Mouse (Mus musculus) left cerebral cortex, postnatal 14 days (tissue): ENCODE data around the gene Kcnc3. TPM values are rescaled to one million over a fixed set of nuclear protein-coding genes. Genes with fewer than 3 reads are reported as not detected.

Experiments used
- DNase-seq, 2 experiments: peaks; one replicate each; pipeline ENCODE4 v3.0.0; 2021 to 2022; ENCODE audit warnings: low spot score in 2 of 2, mixed read lengths in 1 of 2
- intact Hi-C: fragments of 180-260 bp; cut with DNase I; formaldehyde crosslinking; loops from one replicate; pipeline ENCODE4 v1.15.1; 2025
- total RNA-seq, 2 experiments: library from RNA; stranded (reverse); gene quantifications; 2 replicates each; pipeline ENCODE4 v1.2.3; 2021

The Kcnc3 gene
- total RNA-seq, 2 experiments from 2014 or later = 74.2 to 75.5 TPM

DNA sequence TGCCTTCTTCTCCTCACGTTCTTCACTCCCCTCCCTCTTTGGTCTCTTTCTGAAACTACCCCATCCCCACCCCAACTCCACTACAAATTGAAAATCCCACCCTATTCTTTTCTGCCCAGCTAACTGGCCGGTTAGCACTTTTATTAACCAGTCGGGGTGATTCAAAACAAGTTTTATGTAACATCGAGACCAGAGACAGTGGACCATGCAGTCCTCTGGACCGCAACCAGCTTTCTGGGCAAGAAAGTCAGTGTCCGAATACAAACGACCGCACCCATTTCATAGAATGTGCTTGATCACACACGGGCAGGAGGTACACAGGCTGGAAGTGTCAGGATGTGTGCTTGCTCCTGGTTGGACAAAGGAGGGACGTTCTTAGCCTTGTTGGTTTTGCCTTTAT is 26.0 kb upstream of the Kcnc3 start:
- intact Hi-C loops = loop anchor here (5.0 kb wide), 2 partner anchors 62 to 88 kb away; no protein-coding TSS in a partner anchor
- no peak for DNase-seq

DNA sequence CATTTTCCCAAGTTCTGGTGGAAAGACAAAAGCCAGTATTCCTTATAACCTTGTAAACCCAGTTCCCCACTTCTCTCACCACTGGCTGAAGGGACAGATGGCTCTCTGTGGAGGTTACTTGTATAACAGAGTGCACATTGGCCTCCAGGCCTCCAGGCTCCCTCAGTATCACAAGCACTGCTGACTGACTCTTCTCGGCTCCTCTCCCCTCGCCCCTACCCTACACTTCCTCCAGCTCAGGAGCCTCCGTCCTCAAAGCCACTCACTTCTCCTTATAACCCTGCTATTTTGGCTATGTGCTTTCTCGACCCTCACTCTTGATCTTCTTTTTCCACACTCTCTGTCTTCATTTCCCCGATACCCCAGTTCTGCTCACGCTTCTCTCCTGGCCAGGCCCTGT is 25.1 kb upstream of the Kcnc3 start:
- DNase-seq = no peak
- intact Hi-C loops = no loop called here

DNA sequence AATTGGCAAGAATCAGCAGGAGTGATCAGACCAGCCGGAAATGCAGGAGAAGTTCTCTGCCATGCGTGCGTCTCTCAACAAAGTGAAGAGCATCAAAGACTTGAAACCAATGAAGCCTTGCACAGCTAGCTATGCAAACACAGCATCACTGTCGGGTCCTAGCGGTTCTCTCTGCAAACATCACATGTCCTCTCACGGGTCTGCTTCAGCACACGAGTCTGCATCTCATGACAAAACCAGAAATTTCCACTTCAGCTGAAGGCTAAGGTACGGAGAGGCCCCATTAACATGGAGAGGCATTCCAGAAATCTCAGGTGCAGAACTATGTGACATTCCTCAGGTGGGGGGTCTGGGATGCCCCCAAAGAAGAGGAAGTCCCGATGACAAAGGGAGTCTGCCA is 21.7 kb upstream of the Kcnc3 start:
- intact Hi-C loops = no loop called here
- no peak for DNase-seq

DNA sequence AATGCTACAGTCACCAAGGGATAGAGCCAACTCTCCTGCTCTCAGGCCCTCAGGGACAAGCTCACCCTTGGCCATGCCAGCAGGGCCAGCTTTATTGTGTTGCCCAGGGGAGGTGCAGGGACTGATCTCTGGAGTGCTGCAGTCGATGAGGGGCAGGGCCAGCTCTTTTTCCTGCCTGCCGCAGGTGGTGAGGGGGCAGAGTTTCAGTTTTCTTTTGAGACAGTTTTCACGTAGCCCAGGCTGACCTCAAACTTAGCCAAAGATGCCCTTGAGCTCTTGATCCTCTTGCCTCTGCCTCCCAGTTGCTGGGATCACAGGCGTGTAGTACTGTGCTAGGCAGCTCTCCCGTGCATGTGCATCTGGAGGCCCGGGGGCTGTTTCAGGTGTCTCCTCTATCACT is 19.5 kb upstream of the Kcnc3 start:
- intact Hi-C loops = no loop called here
- no peak for DNase-seq

DNA sequence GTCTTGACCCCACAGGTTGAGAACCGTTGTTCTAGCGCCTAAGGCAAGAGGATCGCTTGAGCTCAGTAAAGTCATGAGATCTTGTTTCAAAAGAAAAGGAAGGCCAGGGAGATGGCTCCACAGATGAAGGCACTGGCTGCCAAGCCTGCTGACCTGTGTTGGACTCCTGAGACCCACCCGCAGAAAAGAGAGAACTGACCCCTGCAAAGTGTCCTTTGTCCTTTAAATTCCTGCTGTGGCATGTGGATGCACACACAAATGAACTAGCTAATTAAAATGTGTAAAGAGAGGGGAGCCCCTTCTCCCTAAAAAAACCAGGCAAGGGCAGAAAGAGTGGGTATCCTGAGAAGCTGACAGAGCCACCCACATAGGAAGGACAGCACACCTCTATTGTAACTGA is 18.7 kb upstream of the Kcnc3 start:
- intact Hi-C loops = no loop called here

DNA sequence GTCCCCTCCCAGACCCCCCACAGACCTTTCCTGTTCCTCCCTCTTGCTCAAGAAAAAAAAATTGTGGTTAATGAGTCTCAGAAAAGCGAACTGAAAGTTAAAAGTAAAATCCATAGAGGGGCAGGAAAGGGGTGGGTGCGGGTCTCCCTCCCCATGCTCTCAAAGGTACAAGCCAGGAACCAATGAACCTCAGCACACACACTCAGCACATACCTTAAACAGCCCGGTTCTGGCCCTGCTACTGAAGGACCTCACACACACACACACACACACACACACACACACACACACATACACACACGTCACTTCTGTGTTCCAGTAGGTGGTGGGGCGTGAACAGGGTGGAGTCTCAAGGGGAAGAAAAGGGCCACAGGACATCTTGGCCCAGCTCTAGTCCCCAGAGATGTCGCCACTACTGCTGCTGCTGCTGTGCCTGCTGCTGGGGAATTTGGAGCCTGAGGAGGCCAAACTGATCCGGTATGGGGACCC is 18.2 kb upstream of the Kcnc3 start, which contains the start of gene Napsa:
Gene Napsa (plus strand): TSS at position 168 of the 489 bp plus-strand sequence.
- intact Hi-C loops = no loop called here
- DNase-seq = no peak

More for the DNA sequence above, 18.7 kb upstream of the Kcnc3 start:
- DNase-seq = no peak

DNA sequence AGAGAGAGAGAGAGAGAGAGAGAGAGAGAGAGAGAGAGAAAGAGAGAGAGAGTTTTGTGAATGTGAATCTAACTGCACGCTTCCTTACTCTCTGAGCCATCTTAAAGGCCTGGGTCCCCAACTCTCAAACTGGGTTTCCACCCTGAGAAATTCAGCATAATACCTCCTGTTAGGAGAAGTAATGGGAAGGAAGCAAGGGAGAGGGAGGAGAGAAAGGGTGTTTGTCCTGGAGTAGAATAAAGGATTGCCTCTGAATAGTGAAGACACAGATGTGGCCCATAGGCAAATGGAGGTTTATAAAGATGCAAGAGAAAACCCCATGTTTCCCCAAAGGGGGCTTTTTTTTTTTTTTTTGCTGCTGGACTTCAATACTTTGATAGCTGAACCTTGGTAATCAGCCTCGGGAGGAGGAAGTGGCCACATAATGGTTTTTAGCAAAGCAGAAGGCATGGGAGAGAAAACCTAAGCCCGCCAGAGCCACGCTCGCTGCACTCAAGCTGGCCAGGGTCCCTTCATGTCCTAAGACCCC is 17.4 kb upstream of the Kcnc3 start:
- intact Hi-C loops = no loop called here
- DNase-seq = no peak

DNA sequence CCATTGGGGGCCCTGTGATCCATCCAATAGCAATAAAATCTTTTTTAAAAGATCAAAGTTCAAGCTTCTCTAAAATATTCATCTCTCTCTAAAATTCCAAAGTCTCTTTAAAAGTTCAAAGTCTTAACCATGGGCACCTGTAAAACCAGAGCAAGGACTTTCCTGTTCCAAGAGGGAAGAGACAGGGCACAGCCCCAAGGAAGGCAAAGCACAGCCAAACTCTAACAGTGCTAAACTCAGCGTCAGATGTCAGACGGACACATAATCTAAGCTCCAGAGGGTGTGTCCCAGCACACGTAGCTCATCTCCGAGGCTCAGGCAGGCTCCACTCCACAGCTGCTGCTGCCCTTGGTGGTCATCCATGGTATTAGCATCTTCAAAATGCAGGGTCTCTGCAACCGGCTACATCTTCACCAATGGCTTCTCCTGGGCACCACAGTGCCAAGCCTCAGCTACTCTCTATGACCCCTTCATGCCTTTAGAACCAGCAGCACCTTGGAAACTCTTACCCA is 14.1 kb upstream of the Kcnc3 start:
- intact Hi-C loops = no loop called here
- no peak for DNase-seq

DNA sequence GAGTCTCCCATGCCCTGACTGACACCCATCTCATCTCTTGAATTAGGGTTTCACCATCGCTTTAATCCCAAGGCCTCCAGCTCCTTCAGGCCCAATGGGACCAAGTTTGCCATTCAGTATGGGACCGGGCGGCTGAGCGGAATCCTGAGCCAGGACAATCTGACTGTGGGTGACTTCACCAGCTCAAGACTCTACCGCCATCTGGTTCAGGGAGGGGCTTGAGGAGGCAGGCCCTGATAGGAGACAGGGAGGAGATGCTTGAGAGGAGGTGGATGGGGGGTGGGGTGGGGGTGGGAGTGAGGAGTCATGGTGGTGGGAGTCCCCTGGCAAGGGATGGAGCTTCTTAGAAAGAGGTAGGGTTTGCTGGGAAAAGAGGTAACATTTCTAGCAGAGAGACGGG is 8.8 kb upstream of the Kcnc3 start:
- intact Hi-C loops = no loop called here
- no peak for DNase-seq

DNA sequence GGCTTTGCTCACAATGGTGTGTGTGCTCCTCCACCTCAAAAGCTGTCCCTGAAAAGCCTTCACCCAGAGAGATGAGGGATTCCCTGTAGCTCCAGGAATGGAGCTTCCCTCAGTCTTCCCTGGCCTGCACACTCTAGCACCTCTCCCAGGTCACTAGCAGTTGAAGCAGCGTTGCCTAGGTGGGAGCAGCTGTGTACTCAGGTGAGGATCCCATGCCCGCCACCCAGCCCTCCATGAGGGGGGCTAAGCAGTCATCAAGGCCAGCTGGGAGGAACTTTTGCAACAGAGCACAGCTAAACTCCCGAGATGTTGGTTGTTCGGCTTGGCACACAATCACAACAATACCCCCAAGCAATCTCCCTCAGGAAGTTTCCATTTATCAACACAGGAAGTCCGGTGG is 7.8 kb upstream of the Kcnc3 start:
- DNase-seq = no peak
- intact Hi-C loops = no loop called here

DNA sequence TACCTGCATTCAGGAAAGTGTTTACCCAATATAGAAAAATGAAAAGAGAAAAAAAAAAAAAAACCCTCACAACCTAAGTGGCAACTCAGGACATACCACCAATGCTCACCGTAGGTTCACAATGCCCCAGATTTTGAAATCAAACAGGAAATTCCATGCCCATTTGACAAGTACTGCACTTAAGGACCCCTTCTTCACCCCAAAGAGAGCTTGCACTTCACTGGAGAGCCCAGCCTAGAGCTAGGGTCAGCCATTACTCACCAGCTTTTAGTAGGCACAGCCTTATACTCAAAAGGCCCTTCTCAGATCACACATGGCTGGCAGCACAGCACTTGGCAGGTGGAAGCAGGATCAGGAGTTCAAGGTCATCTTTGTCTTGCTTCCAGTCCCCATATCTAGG is 7.3 kb upstream of the Kcnc3 start:
- intact Hi-C loops = no loop called here
- DNase-seq = no peak

DNA sequence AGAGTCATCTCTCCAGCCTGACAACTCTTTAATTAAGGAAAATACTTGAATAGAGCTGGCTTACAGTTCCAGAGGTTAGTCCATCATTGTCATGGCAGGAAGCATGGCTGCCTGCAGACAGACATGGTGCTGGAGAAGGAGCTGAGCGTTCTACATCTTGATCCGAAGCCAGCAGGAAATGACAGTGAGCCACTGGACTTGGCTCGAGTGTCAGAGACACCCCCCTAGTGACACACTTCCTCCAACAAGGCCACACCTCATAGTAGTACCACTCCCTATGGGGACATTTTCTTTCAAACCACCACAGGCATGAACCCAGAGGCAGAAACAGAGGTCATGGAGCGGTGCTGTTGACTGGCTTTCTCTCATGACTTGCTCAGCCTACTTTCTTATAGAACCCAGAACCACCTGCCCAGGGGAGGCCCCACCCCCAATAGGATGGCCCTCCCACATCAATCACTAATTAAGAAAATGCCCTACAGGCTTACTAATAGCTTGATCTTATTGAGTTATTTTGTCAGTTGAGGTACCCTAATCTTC is 6.1 kb upstream of the Kcnc3 start:
- DNase-seq = no peak
- intact Hi-C loops = no loop called here

DNA sequence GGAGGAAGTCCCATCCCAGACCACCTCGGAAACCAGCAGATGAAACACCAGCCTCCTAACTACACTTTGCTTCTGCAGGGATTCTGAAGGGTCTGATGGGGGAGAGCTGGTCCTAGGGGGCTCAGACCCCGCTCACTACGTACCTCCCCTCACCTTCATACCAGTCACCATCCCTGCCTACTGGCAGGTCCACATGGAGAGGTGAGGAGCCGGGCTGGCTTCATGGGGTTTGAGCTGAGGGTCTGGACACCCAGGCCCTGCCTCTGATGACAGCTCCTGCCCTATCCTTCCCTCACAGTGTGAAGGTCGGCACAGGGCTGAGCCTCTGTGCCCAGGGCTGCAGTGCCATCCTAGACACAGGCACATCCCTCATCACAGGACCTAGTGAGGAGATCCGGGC is 5.5 kb upstream of the Kcnc3 start:
- no peak for DNase-seq
- intact Hi-C loops = loop anchor here (5.0 kb wide), 1 partner anchor 57 kb away; no protein-coding TSS in a partner anchor

DNA sequence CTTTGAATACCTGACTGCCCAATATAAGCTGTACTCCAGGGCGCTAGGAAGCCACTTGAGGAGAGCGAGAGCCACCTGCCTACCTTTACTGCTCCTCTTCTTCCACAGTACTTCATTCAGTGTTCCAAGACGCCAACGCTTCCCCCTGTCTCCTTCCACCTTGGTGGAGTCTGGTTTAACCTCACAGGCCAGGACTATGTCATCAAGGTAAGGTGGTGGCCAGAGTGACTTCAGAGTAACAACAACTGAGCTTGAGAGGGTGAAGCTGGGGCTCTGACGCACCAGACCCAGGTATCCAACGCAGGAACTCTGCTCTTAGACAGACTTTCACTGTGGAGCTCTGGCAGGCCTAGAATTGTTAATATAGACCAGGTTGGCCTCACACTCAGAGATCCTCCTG is 4.9 kb upstream of the Kcnc3 start:
- intact Hi-C loops = loop anchor here (5.0 kb wide), 1 partner anchor 57 kb away; no protein-coding TSS in a partner anchor
- no peak for DNase-seq

DNA sequence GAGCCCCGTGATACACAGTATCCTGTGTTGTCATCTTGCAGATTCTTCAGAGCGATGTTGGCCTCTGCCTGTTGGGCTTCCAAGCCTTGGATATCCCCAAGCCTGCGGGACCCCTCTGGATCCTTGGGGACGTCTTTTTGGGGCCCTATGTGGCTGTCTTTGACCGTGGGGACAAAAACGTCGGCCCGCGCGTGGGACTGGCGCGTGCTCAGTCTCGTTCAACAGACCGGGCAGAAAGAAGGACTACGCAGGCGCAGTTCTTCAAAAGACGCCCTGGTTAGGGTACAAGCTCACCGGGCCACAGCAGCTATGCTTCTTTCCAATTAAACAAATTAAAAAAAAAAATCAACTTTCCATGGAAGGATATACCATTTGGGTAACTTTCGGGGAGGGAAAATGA is 3.9 kb upstream of the Kcnc3 start:
- intact Hi-C loops = loop anchor here (5.0 kb wide), 1 partner anchor 56 kb away; no protein-coding TSS in a partner anchor
- DNase-seq = peak; percentile 69 to 79

DNA sequence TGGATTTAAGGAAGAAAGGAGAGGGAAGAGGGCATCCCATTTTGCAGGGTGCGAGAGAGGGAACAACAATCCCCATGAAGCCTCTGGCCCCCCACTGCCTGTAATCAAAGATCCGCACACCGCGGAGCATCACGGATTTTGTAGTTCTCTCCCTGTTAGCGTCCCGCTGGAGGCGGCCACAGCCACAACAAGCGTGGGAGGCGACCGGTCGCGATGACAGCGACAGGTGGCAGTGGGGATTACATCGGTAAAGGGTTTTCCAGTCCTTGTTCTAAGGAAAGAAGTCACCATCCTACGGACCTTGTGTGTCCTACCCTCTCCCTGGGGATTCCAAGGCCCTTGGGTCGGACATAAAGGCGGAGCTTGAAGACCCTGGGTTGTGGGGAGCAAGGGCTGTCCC is 3.5 kb upstream of the Kcnc3 start:
- intact Hi-C loops = loop anchor here (5.0 kb wide), 1 partner anchor 55 kb away; no protein-coding TSS in a partner anchor
- peak; percentile 81 to 89 for DNase-seq

DNA sequence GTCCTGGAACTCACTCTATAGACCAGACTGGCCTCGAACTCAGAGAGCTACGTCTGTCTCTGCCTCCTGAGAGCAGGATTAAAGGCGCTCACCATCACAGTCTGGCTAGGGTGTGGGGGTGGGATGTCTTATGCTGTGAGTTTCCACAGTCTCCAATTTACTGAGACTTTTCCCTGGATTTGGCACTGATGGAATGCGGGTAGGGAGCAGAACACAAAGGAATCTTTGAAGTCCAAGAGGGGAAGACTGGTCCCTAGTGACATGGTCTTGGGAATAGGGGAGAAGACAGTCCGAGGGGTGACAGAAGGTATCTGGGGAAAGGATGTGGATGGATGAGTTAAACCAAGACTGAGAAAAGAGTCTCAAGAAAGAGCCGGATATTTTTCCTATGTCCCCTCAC is 2.8 kb upstream of the Kcnc3 start:
- intact Hi-C loops = loop anchor here (5.0 kb wide), 1 partner anchor 55 kb away; no protein-coding TSS in a partner anchor

DNA sequence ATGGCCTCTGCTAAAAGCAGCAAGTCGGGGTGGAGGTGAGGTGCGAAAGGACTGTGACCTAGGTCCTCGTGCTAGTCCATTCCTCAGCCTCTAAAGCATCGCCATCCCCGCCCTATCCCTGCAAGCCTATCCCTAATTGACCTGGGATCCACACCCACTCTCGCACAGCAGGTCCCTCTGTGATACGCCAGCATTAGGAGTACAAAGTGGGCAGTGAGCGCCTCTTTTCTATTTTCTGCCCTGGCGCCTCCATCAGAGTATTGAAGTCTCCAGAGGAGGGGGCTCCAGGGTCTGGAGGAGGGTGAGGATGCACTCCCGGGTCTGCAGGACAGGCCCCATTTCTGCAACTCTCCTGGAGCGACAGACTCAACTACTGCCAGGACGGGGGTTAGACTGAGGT is 2.1 kb upstream of the Kcnc3 start:
- intact Hi-C loops = loop anchor here (5.0 kb wide), 1 partner anchor 54 kb away; no protein-coding TSS in a partner anchor

More for the DNA sequence above, 2.8 kb upstream of the Kcnc3 start:
- no peak for DNase-seq

DNA sequence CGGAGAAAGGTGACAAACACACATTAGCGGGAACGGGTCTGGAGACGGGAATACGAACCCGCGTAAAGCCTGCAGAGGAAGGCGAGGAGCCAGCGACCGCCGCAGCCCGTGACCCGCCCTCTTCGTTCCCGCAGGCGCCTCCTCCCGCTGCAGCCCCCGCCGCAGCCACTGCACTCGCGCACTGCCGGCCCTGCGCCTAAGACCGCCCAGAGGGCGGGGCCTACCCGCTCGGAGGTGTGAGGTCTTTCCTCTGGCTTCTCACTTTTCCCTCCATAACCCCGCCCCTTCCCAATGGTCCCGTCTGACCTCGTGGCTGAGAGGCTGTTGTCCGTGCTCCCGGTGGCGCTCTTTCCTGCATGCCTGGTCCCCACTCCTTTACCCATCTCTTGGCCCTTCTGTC is 1.3 kb upstream of the Kcnc3 start:
- DNase-seq = peak; percentile 70 to 73
- intact Hi-C loops = loop anchor here (5.0 kb wide), 1 partner anchor 53 kb away; no protein-coding TSS in a partner anchor

More for the DNA sequence above, 2.1 kb upstream of the Kcnc3 start:
- peak in 1 of 2 experiments; percentile 18 for DNase-seq

DNA sequence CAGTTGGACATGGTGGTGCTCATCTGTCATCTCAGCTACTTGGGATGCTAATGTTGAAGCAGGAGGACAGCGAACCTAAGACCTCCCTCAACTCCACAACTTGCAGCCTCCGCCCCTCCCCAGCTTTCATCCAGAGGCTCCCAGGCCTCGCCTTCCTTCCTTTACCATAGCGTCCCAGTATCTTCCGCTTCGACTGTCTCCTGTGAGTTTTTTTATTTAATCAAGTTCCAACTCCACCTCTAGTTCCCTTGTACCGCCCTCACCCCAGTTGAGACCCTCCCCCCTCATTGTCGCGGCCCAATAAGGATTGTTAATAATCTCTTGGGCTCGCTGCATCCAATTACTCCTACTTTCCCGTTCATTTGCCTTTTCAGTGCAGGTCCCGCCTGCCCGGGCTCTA is 518 bp upstream of the Kcnc3 start:
- intact Hi-C loops = loop anchor here (5.0 kb wide), 1 partner anchor 52 kb away; no protein-coding TSS in a partner anchor
- peak in 1 of 2 experiments; percentile 48 for DNase-seq
